Mouse (Mus musculus) myocyte (in vitro differentiated cells): ENCODE data around the gene Vamp5.

ENCODE experiments used
- CEBPB ChIP-seq: IDR thresholded peaks from 2 replicates; pipeline ENCODE4 v1.6.1; 2011; ENCODE audit warnings: mild to moderate bottlenecking, moderate library complexity; ENCODE audit not compliant: poor library complexity, insufficient read depth, severe bottlenecking
- MYOG ChIP-seq, 3 experiments: IDR thresholded peaks; one replicate each; pipeline ENCODE4 v1.6.1; 2011; ENCODE audit warnings: control low read depth in 2 of 3, low read depth in 2 of 3, mild to moderate bottlenecking in 2 of 3; ENCODE audit not compliant: insufficient read length in 2 of 3, control insufficient read depth in 1 of 3, insufficient read depth in 1 of 3
- POLR2A ChIP-seq: IDR thresholded peaks from one replicate; pipeline ENCODE4 v1.6.1; 2011; ENCODE audit warnings: low read depth, mild to moderate bottlenecking, control low read depth, moderate library complexity; ENCODE audit not compliant: insufficient read length
- TCF12 ChIP-seq: IDR thresholded peaks from one replicate; pipeline ENCODE4 v1.6.1; 2011; ENCODE audit warnings: mild to moderate bottlenecking, control low read depth; ENCODE audit not compliant: poor library complexity, insufficient read depth, severe bottlenecking

- peak in 2 of 3 experiments; percentile 37 to 55 for TF ChIP-seq MYOG (IDR thresholded peaks at IDR 0.05; ENCODE audit: control insufficient read depth in 1 of 3, insufficient read depth in 1 of 3, insufficient read length in 2 of 3, low read depth in 2 of 3)
- no peak for TF ChIP-seq POLR2A
- TF ChIP-seq TCF12, result no peak
- no peak for TF ChIP-seq CEBPB
These were observed 25.1 kb upstream of the Vamp5 start for GRCm38 (mm10) chr6:72405356-72405755.
